Mouse (Mus musculus) kidney, postnatal 14 days (tissue): ENCODE measurements around the gene Lag3.
A peak's percentile ranks its signal among the peaks of the same experiment; 100 is the strongest.
"Not testable (repeated sequence)": the region's sequence is repeated elsewhere in the genome, so short reads cannot be mapped to it uniquely, and the experiment has no call there.

Experiments used
- DNase-seq: peaks from one replicate; pipeline ENCODE4 v3.0.0; 2022; ENCODE audit warnings: mixed read lengths

The Lag3 gene

DNA sequence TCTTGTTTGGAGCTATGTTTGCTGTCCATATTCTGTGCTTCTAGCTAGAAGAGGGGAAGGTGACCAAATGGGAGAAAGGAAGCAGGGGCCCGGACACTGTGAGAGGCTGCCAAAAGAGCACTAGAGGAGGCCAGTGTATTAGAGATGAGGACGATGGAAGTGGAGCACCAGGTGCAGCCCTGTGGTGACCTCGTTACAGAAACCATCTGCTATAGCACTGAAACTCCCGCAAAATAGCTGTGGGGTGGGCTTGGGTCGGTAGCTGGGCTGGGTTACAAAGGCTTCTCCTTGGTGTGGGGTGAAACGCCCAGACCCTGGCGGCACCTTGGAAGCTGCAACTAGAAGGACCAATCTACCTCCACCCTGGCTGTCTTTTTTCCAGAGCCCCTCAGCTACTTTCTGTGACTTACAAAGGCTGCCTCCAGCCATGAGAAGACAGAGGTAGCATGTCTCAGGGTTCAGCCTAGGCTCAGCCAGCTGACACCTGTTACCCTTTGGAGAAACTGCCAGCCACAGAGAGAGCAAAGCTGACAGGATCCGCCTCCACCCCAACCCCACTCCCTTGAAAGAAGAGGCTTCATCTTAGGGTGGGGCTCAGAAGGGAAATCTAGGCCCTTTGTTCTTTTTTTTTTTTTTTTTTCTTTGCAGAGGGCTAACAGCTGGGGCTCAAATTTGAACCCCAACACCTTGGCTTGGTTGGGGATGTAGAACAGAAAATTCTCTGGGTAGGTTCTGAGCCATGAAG, 11.3 kb downstream of the Lag3 start:
- DNase-seq, result no peak

DNA sequence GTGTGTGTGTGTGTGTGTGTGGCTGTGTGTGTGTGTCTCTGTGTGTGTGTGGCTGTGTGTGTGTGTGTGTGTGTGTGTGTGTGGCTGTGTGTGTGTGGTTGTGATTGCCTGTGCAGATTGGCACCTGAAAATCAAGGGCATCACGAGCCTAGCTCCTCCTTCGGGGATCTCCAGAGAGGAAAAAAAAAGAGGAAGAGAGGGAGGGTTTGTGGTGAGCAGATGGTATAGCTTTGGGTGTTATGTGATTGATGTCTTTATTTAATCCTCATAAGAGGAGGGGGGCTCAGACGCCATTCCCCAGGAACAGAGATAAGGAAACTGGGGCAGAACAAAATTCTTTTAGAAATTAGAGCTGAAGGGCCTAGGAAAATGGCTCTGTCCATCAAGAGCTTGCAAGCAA, 13.1 kb downstream of the Lag3 start:
- DNase-seq, result no peak

DNA sequence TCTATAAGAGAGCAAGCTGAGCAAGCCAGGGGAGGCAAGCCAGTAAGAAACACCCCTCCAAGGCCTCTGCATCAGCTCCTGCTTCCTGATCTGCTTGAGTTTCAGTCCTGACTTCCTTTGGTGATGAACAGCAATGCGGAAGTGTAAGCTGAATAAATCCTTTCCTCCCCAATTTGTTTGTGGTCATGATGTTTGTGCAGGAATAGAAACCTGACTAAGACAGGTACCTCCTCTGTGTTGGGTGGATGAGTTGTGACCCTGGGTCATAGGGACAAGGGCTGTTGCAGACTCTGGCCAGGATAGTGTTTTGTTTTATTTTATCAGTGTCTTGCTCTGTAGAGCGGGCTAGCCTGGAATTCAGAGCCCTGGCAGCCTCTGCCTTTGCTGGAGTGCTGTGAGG, 17.4 kb downstream of the Lag3 start:
- not testable (repeated sequence) for DNase-seq

- no peak for DNase-seq
Observed at GRCm38 (mm10) chr6:124890997-124891396, 20.5 kb downstream of the Lag3 start.

GRCm38 (mm10) chr6:124888555-124889125, 22.9 kb downstream of the Lag3 start:
- no peak for DNase-seq

- DNase-seq, result no peak
Observed at GRCm38 (mm10) chr6:124887986-124888385, 23.5 kb downstream of the Lag3 start, which contains the start of gene Cd4. Cd4 (minus strand) TSS chr6:124888221.

DNA sequence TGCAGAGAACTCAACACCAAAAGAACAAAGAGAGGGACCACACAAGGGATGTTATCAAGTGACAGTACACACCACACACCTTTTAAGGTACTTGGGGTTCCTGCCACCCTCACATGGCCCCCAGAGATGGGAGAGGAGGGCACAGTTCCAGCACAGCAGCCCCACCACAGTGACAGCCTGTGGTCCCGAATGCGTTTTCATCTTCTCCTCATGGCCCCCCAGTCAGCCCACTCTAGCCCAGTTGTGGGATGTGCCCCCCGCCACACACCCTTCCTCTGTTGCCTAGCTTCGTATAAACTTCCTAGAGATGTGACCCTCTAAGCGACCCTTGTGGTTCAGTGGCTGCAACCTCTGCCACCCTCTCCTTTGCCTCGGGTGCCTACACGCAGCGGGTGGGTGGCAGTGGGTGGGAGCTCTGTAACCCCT, 25.5 kb downstream of the Lag3 start:
- no peak for DNase-seq

- DNase-seq, result peak; percentile 25
Observed at GRCm38 (mm10) chr6:124884714-124885500, 26.6 kb downstream of the Lag3 start.

DNA sequence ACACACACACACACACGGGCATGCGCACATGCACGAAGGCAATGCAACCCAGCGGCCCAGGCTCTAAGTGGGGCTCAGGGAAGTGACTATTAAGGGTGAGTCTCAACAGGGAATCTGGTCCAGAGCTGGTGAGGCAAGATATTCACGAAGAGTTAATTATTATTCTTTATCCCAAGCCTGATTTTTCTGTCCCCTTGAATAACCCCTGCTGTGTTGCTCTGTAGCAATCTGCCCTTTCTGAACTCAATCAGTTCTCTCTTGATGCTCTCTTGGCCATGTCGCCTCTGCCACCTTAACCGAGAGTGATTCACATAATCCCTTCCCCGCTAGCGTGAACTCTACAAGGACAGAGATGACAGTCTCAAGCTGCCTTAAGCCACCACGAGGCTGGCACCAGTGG, 28.2 kb downstream of the Lag3 start:
- no peak for DNase-seq

GRCm38 (mm10) chr6:124881821-124882220, 29.7 kb downstream of the Lag3 start:
- DNase-seq, result no peak

- no peak for DNase-seq
Observed at GRCm38 (mm10) chr6:124879390-124879789, 32.1 kb downstream of the Lag3 start.

DNA sequence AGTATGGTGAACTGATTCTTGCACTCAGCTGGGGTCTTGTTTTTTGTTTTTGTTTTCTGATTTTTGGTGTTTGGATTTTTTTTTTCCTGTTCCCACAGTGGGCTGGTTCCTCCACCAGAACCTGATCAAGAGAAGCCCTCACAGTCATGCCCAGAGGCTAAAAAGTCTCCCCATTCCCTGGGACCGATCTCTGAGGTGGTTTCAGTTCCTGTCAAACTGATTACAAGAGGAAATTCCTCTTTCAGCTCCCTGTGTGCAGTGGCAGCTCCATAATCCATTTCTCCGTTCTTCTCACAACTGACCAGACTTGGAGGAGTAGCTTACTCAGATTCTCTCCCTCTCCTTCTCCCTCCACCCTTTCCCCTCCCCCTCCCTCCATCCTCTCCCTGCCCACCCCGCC, 37.2 kb downstream of the Lag3 start:
- no peak for DNase-seq

DNA sequence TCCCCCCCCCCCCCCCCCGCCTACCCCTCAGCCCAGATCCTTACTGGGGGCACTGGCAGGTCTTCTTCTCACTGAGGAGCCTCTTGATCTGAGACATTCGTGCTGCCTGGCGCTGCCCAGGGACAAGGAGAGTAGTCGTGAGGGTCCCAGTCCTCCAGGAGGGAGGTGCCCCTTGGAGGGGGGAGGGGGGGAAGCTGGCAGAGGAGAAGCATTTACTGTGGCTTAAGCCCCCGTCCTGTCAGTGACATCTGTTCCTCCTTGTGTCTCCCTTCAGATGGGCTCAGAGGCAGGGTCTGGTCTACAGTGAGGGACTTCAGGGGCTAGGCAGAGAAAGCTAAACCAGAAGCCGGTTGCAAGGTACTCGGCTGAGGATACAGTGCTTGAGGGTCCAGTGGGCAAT, 44.9 kb downstream of the Lag3 start:
- no peak for DNase-seq

- peak; percentile 29 for DNase-seq
Observed at GRCm38 (mm10) chr6:124865766-124866362, 45.6 kb downstream of the Lag3 start.

DNA sequence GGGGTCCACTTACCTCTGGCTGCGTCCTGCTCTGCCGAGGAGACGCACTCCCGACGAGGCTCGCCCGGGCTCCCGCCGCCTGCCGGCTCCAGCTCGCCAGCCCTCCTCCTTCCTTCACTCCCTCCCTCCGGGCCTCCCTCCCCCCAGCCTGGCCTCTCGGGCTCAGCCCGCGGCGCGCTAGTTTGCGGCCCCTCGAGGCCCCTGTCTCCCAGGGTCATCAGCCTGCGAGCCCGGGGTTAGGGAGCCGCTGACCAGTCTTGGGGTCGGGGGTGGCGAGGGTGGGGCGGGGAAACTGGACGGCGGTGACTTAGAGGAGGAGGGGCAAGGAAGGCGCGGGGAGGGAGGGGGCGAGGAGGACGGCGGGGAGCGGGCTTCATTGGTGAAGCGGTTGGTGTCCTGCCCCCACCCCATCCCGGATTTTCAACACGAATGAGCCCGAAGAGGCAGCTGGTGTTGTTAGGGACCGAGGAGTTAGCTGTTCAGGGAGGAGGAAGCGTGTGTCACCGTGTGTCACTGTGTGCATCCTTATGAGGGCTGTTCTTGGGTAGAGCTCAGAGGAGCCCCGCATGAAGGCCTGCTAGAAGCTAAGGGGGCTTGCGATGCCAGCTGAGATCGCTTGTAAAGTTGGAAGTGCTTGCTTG, 47.7 kb downstream of the Lag3 start, which contains the start of gene Gpr162:
TSS of gene Gpr162 (minus strand) at position 326 of the 641 bp plus-strand sequence.
- peak; percentile 68 for DNase-seq

- no peak for DNase-seq
Observed at GRCm38 (mm10) chr6:124863125-124863657, 48.3 kb downstream of the Lag3 start.

DNA sequence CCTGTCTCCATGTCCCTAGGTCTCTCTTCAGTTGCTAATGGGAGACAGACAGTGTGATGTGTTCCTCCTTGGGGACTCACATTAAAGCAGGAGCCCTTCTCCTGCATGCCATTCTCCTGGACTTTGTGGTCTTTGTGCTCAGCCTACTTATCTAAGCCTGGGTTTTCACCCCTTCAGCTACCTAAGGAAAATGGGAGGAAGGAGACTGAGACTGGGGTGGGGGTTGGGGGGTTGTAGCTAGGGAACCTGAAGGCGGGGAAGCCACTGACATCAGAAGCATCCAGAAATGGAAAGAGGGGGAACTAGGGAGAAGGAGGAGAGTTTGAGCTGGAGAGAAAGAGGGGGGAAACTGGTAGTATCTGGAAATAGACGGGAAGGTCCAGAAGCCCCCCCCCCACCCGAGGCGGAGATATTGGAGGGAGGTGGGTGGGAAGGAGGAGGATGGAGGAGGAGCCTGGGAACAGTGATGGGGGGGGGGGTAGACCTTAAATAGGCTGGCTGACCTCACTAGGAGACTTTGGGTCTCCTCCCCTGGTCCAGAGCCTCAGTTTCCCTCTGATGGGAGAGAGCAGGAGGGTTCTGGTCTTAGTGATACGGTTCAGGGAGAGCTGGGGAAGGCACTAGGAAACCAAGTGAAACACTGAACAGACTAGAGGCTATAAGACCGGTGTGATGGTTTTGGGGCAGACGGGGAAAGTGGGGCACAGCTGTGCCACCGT, 48.9 kb downstream of the Lag3 start:
- no peak for DNase-seq

DNA sequence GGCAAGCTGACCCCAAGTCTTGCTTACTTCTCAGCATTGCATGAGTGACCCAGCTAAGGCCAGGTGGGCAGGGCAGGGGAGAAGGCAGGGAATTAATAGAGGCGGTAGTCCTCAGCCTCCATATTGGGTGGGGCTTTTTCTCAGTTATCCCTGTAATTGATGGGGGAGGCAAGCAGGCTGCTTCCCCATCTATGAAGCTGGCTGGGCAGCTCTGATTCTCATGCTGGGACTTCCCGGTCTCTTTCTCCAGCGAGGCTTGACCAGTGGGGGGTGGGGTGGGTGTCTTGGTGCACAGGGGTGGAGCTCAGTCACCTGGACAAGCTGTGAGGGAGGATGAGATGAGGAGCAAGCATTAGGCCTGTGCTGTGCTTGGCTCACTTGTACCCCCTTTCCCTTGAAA, 49.7 kb downstream of the Lag3 start:
- no peak for DNase-seq

GRCm38 (mm10) chr6:124861266-124861665, 50.2 kb downstream of the Lag3 start:
- DNase-seq, result no peak

- no peak for DNase-seq
Observed at GRCm38 (mm10) chr6:124860511-124860910, 51.0 kb downstream of the Lag3 start.

- DNase-seq, result peak; percentile 87
Observed at GRCm38 (mm10) chr6:124859725-124860124, 51.8 kb downstream of the Lag3 start.
